Mouse (Mus musculus) megakaryocyte, embryonic 14.5 days (primary cell): Measurements from ENCODE around the gene Rb1.

Experiments
- FLI1 ChIP-seq: IDR thresholded peaks from 2 replicates; pipeline ENCODE4 v1.6.1; 2012; ENCODE audit warnings: low read length, inconsistent platforms, mixed read lengths
- GATA1 ChIP-seq: IDR thresholded peaks from 3 replicates; pipeline ENCODE4 v1.6.1; 2012; ENCODE audit warnings: mixed read lengths, low read length, inconsistent platforms, borderline replicate concordance

GRCm38 (mm10) chr14:73237848-73238321 lies 87.7 kb downstream of the Rb1 start, which contains the start of gene Lpar6:
- TF ChIP-seq GATA1 = no peak
- TF ChIP-seq FLI1 = no peak
